Mouse (Mus musculus): ENCODE measurements around the gene Gm8298.

GRCm38 (mm10) chr3:59924914-59925313 is 64.1 kb downstream of the Gm8298 start, which contains the start of gene C130079G13Rik:
- no peak for TF ChIP-seq CTCF (IDR thresholded peaks at IDR 0.05; ENCODE audit: low read depth, low read length)
- no peak for TF ChIP-seq POLR2A (IDR thresholded peaks at IDR 0.05; ENCODE audit: borderline replicate concordance, low read depth, low read length)

Data from bone marrow macrophage, adult 2 months (primary cell).